ENCODE assay signal across 8 mouse cellular contexts in the genomic region with DNA sequence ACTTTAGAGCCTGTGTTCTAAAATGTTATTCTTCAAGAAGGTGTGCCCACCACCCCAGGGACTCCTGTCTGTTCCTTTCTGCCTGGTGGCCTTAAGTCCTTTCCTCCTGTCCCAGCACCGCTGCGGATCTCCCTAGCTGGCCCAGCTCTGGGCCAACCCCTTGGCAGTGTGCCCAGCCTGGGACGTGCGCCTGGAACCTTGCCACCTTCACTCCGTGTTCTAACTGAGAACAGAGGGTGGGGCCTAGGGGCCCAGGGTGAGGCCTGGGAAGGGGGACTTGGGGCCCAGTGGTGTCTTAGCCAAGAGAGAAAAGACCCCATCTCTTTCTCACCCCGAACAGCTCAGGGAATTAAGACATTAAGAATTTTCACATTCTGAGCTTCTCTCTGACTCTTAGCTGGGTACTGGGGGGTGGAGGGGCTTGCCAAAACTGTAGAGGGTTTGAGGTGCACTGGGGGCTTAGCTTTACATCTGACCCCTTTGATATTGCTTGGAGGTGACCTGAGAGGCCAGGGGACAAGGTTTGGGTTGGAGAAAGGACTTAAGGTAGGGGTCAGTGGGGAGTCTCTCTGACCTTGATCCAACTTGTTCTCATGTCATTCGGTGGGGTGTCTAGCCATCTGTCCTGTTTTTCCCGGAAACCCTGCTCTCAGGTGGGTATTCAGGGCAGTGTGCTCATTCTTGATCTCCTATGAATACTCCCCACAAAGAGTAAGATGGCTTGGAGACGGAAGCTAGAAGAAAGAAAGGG. TPM values are rescaled to one million over a fixed set of nuclear protein-coding genes. Genes with fewer than 3 reads are reported as not detected.
DNase-seq lines count a peak whose midpoint lies in the region; ATAC-seq and TF ChIP-seq lines count a peak whose summit lies in the region.

No protein-coding gene starts in this region.

- H3K4me1 ChIP-seq in MEL (ENCODE audit: control insufficient read depth in 1 of 2, insufficient read depth in 2 of 2, low read length in 2 of 2): peaks cover 8 to 47% of the 10 kb centered on the region in 2 experiments
- peaks cover 56% of the 10 kb centered on the region for H3K4me1 ChIP-seq in hindbrain, embryonic 13.5 days (replicated peaks)

- DNase-seq in MEL (ENCODE audit: low read depth, low spot score): peak; percentile 95
- peak; percentile 87 to 92 for DNase-seq in cerebellum, adult 18-20 months
- peak; percentile 81 to 86 for DNase-seq in frontal cortex, postnatal 25 days (ENCODE audit: low spot score in 2 of 2)
- DNase-seq in layer of hippocampus, postnatal 36 days: peak; percentile 88 to 91
- DNase-seq in lung, postnatal 25 days (ENCODE audit: low spot score): peak; percentile 97
- DNase-seq in right cerebral cortex, postnatal 10 days (ENCODE audit: low spot score in 2 of 2): peak; percentile 93 to 94
- peak; percentile 96 for DNase-seq in urinary bladder, postnatal 25 days (ENCODE audit: low spot score)

- H3K4me2 ChIP-seq in hindbrain, embryonic 13.5 days: 0 out of 2 replicates have a peak overlapping the region, but pooled peaks have one; percentile 60

- TF ChIP-seq POLR2A in MEL (IDR thresholded peaks at IDR 0.05; ENCODE audit: control insufficient read depth in 1 of 2, insufficient read depth in 1 of 2, low read depth in 1 of 2, low read length in 2 of 2, poor library complexity in 1 of 2): peak; percentile 19 to 62; a peak in 1 of 4 replicates

- H3K36me3 ChIP-seq in MEL (ENCODE audit: control insufficient read depth in 1 of 2, insufficient read depth in 2 of 2, low read length in 2 of 2): peaks cover 0 to 33% of the 10 kb centered on the region in 2 experiments; a peak in 2 of 4 replicates
- no peaks in the 10 kb centered on the region for H3K36me3 ChIP-seq in hindbrain, embryonic 13.5 days

- WGBS in hindbrain, embryonic 13.5 days: 47% methylated on average over 9 of the region's 9 CpGs

- peaks cover 7% of the 10 kb centered on the region; the same call in 1 of the 2 replicates for H3K79me2 ChIP-seq in MEL (ENCODE audit: control insufficient read depth, insufficient read depth, low read length, poor library complexity)

- no peaks in the 10 kb centered on the region for H3K27me3 ChIP-seq in MEL (ENCODE audit: control insufficient read depth in 1 of 2, insufficient read depth in 2 of 2, low read length in 2 of 2)
- H3K27me3 ChIP-seq in hindbrain, embryonic 13.5 days: peaks cover 27% of the 10 kb centered on the region

- ATAC-seq in hindbrain, embryonic 13.5 days (ENCODE audit: low FRiP score): peak; percentile 25

- H3K27ac ChIP-seq in MEL (ENCODE audit: control insufficient read depth, low read depth, low read length): peak overlapping the region; percentile 100
- peak overlapping the region; percentile 66 for H3K27ac ChIP-seq in hindbrain, embryonic 13.5 days

- peak overlapping the region; percentile 61 to 66 for H3K4me3 ChIP-seq in MEL (ENCODE audit: control insufficient read depth in 1 of 2, insufficient read depth in 1 of 2, low read depth in 2 of 2, low read length in 2 of 2)
- no peak overlapping the region for H3K4me3 ChIP-seq in hindbrain, embryonic 13.5 days

- no peak for TF ChIP-seq RAD21 in MEL (IDR thresholded peaks at IDR 0.05; ENCODE audit: low read depth, low read length)

- no peaks in the 10 kb centered on the region for H3K9me3 ChIP-seq in MEL (replicated peaks; ENCODE audit: insufficient read depth, low read length)
- no peaks in the 10 kb centered on the region for H3K9me3 ChIP-seq in hindbrain, embryonic 13.5 days

- H3K9ac ChIP-seq in MEL (ENCODE audit: control insufficient read depth, low read depth, low read length, poor library complexity, severe bottlenecking): peak overlapping the region; percentile 87
- no peak overlapping the region for H3K9ac ChIP-seq in hindbrain, embryonic 13.5 days

- no peak for TF ChIP-seq CTCF in MEL (IDR thresholded peaks at IDR 0.05 in 2 of 3, conservative IDR thresholded peaks at IDR 0.05 in 1 of 3; ENCODE audit: control insufficient read depth in 1 of 3, insufficient read depth in 1 of 3, low read depth in 2 of 3, low read length in 3 of 3, poor library complexity in 1 of 3, severe bottlenecking in 1 of 3)

- peak; percentile 46 to 82 for TF ChIP-seq EP300 in MEL (IDR thresholded peaks at IDR 0.05; ENCODE audit: low read depth in 1 of 2, low read length in 2 of 2)

TF ChIP-seq in MEL, 35 proteins besides CTCF, POLR2A, EP300 and RAD21:
- no peak for TF ChIP-seq MYB (IDR thresholded peaks at IDR 0.05; ENCODE audit: low read depth, low read length)
- TF ChIP-seq TCF12 (IDR thresholded peaks at IDR 0.05; ENCODE audit: low read depth, low read length): peak; percentile 37
- peak; percentile 18; the same call in 1 of the 2 replicates for TF ChIP-seq POLR2AphosphoS5 (IDR thresholded peaks at IDR 0.05; ENCODE audit: borderline replicate concordance, low read depth, low read length)
- TF ChIP-seq BHLHE40 (IDR thresholded peaks at IDR 0.05; ENCODE audit: borderline replicate concordance, low read depth, low read length): peak; percentile 59; the same call in 1 of the 2 replicates
- peak; percentile 34; the same call in 1 of the 2 replicates for TF ChIP-seq POLR2AphosphoS2 (IDR thresholded peaks at IDR 0.05; ENCODE audit: low read length)
- TF ChIP-seq MXI1 (IDR thresholded peaks at IDR 0.05; ENCODE audit: low read depth, low read length): peak; percentile 59
- no peak for TF ChIP-seq MAX (IDR thresholded peaks at IDR 0.05; ENCODE audit: low read length)
- TF ChIP-seq ETS1 (IDR thresholded peaks at IDR 0.05; ENCODE audit: low read depth, low read length): peak; percentile 82
- peak; percentile 66 for TF ChIP-seq ZMIZ1 (IDR thresholded peaks at IDR 0.05; ENCODE audit: low read depth, low read length)
- 0 out of 2 replicates have a peak, but pooled peaks have one; percentile 14 for TF ChIP-seq ELF1 (IDR thresholded peaks at IDR 0.05; ENCODE audit: low read depth, low read length)
- TF ChIP-seq NELFE (IDR thresholded peaks at IDR 0.05; ENCODE audit: low read depth, low read length): peak; percentile 65
- 0 out of 2 replicates have a peak, but pooled peaks have one; percentile 54 for TF ChIP-seq HCFC1 (IDR thresholded peaks at IDR 0.05; ENCODE audit: low read depth, low read length)
- TF ChIP-seq USF1 (IDR thresholded peaks at IDR 0.05; ENCODE audit: low read depth, low read length): no peak
- TF ChIP-seq TBP (IDR thresholded peaks at IDR 0.05; ENCODE audit: low read depth, low read length): peak; percentile 69; the same call in 1 of the 2 replicates

RNA-seq across cellular contexts. Expression of gene Hif3a, which starts 2.0 kb away (rescaled TPM):
- 8.0 and 9.6 TPM in 2 replicates for total RNA-seq in MEL (2012; rRNA removed)
- 10 to 100 TPM in 1 of 2 experiments, not detected in 1; 37.9 TPM for polyA plus RNA-seq in MEL (2012; ENCODE audit: insufficient read depth in 1 of 2, insufficient read length in 2 of 2, low read depth in 1 of 2, low replicate concordance in 2 of 2, missing spikeins in 1 of 2)
- polyA plus RNA-seq in hindbrain, embryonic 13.5 days (2015; fragmentation: Nextera tagmentation; extraction: Ambion mirVana): 2.8 and 2.9 TPM in 2 replicates
- 10 to 100 TPM in 1 of 2 experiments, 1 to 10 TPM in 1; 4.3 to 14.4 TPM for total RNA-seq in layer of hippocampus, postnatal 36 days (2021)

RNA-seq across cellular contexts. Expression of gene Psg16, which starts 13.6 kb away (rescaled TPM):
- 0.23 and 0.36 TPM in 2 replicates for total RNA-seq in MEL (2012; rRNA removed)
- polyA plus RNA-seq in MEL (2012; ENCODE audit: insufficient read depth in 1 of 2, insufficient read length in 2 of 2, low read depth in 1 of 2, low replicate concordance in 2 of 2, missing spikeins in 1 of 2): under 1 TPM in 1 of 2 experiments, not detected in 1; 0.67 TPM
- polyA plus RNA-seq in hindbrain, embryonic 13.5 days (2015; fragmentation: Nextera tagmentation; extraction: Ambion mirVana): 1.5 and 1.6 TPM in 2 replicates
- total RNA-seq in layer of hippocampus, postnatal 36 days (2021): 1 to 10 TPM; 3.0 to 3.8 TPM

RNA-seq across cellular contexts. Expression of gene Ppp5c, which starts 32.5 kb away (rescaled TPM):
- total RNA-seq in MEL (2012; rRNA removed): 94.2 and 101 TPM in 2 replicates
- 100 to 1,000 TPM; 178 to 249 TPM for polyA plus RNA-seq in MEL (2012; ENCODE audit: insufficient read depth in 1 of 2, insufficient read length in 2 of 2, low read depth in 1 of 2, low replicate concordance in 2 of 2, missing spikeins in 1 of 2)
- 109 and 115 TPM in 2 replicates for polyA plus RNA-seq in hindbrain, embryonic 13.5 days (2015; fragmentation: Nextera tagmentation; extraction: Ambion mirVana)
- 100 to 1,000 TPM; 147 to 149 TPM for total RNA-seq in layer of hippocampus, postnatal 36 days (2021)
